Mouse (Mus musculus): ENCODE measurements at regions not wholly inside any gene's neighbourhood (a gene's known extent, or its start where the extent isn't known, plus 50 kb on each side); places are given as distances from the start of the nearest gene placed in this dataset.

DNA sequence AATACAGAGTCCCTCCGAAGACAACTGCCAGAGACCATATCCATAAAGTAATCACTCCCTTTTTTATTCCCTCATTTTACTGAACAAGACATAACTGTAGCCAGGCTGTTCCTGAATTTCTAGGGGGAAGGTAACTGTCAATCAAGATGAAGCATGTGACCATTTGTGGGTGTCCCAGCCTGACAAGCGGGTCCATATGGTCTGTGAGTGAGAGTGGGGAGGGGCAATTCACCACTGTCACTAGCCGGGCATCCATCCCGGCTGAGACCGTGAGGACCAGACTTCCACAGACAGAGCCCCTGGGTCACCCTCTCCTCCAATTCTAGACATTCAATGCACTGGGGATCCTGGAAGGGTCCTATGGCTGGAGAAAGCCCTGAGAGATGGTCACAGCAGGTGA lies 54.6 kb downstream of the Gm11733 start:
- 84% methylated on average over 5 of the region's 5 CpGs for WGBS
- no peak overlapping the region for H3K27ac ChIP-seq (replicated peaks)

DNA sequence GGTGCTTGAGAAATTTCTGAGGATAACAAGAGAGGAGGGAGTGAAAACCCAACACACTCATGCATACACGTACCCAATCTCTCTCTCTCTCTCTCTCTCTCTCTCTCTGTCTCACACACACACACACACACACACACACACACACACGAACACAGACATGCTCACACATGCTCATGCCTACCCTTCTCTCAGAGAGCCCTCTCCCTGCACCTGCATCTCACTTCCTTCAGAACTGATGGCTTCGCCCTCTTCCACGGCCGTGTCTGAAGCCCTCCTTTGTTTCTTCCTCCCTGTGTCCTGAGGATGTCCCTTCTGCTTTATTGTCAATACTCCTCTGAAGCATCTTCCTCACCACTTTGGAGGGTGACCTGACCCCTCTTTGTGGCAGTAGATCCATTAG lies 56.4 kb downstream of the Gm11733 start:
- Histone ChIP-seq H3K36me3 (no peaks in the 10 kb centered on the region), H3K4me2 (replicated peaks) (peak overlapping the region; percentile 7; the same call in 1 of the 2 replicates), H3K27ac (replicated peaks) (peak overlapping the region; percentile 83), H3K9me3 (no peaks in the 10 kb centered on the region), H3K9ac (replicated peaks) (0 out of 2 replicates have a peak overlapping the region, but pooled peaks have one; percentile 43), H3K4me3 (no peak overlapping the region), H3K27me3 (peaks cover 16% of the 10 kb centered on the region), H3K4me1 (peaks cover 36% of the 10 kb centered on the region)
- WGBS, result 23% methylated on average over 5 of the region's 5 CpGs
- ATAC-seq (ENCODE audit: low FRiP score, low read depth), result no peak

More for the DNA sequence above, 54.6 kb downstream of the Gm11733 start:
- no peaks in the 10 kb centered on the region for H3K9me3 ChIP-seq
- H3K9ac ChIP-seq (replicated peaks), result no peak overlapping the region
- no peak overlapping the region for H3K4me3 ChIP-seq
- H3K27me3 ChIP-seq, result peaks cover 15% of the 10 kb centered on the region
- no peak overlapping the region for H3K4me2 ChIP-seq (replicated peaks)
- ATAC-seq (ENCODE audit: low FRiP score, low read depth), result no peak
- H3K36me3 ChIP-seq, result no peaks in the 10 kb centered on the region
- H3K4me1 ChIP-seq, result peaks cover 37% of the 10 kb centered on the region

DNA sequence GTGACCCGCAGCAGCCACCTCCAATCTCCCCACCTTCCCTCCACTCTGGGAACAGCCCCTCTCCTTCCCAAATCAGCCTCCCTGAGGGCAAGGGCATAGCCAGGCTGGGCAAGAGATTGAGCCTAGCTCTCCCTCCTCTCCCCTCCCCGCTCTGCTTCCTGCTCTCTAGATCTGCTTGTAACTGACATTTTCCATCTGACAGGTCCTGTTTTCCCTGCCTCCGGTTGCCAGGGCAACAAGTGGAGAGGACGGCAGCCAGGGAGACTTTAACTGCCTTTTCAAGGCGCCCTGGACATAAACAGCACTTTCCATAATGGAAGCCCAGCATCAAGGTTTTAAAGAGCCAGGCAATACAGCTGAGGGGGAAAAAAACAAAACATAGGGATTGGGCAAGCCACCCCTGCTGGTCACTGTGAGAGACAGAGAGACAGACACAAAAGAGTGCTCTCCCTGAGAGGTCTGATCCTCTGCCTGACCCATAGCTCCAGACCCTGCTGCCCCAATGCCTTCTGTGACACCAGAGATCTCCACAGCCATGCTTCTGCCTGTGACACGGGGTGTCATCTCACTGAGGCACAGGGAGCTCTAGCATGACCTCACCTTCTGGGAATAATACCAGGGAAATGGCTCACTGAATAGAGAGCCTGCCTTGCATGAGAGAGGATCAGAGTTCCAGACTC lies 57.2 kb downstream of the Gm11733 start:
- H3K9ac ChIP-seq (replicated peaks), result peak overlapping the region; percentile 43; the same call in 1 of the 2 replicates
- no peaks in the 10 kb centered on the region for H3K36me3 ChIP-seq
- H3K27ac ChIP-seq (replicated peaks), result peak overlapping the region; percentile 83
- H3K9me3 ChIP-seq, result no peaks in the 10 kb centered on the region
- H3K27me3 ChIP-seq, result peaks cover 23% of the 10 kb centered on the region
- peak; percentile 71 for ATAC-seq (ENCODE audit: low FRiP score, low read depth)
- WGBS, result 4% methylated on average over 6 of the region's 6 CpGs
- H3K4me2 ChIP-seq (replicated peaks), result peak overlapping the region; percentile 8; the same call in 1 of the 2 replicates
- no peak overlapping the region for H3K4me3 ChIP-seq
- H3K4me1 ChIP-seq, result peaks cover 32% of the 10 kb centered on the region

DNA sequence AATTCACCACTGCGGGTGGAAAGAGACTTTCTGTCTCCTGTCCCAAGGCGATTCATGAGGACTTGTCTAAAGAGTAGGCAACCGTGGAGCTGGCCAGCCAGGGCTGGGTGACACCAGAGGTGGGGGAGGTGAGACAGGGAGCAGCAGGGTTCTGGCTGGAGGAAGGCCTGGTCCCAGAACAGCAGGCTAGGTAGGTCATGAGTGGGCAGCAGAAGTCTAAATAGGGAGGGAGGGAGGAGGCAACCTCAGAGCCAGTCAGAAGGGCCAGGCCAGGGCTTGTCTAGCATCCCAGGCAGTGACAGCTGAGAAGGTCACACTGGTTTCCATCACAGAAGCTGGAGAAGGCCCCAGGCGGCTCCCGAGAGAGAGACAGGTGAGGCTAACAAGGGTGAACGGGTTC lies 59.0 kb downstream of the Gm11733 start:
- Histone ChIP-seq H3K9ac (replicated peaks) (no peak overlapping the region), H3K4me3 (no peak overlapping the region), H3K36me3 (no peaks in the 10 kb centered on the region), H3K9me3 (no peaks in the 10 kb centered on the region), H3K27ac (replicated peaks) (peak overlapping the region; percentile 31; the same call in 1 of the 2 replicates), H3K27me3 (peaks cover 30% of the 10 kb centered on the region), H3K4me2 (replicated peaks) (no peak overlapping the region), H3K4me1 (peaks cover 32% of the 10 kb centered on the region)
- 32% methylated on average over 6 of the region's 6 CpGs for WGBS
- no peak for ATAC-seq (ENCODE audit: low FRiP score, low read depth)

DNA sequence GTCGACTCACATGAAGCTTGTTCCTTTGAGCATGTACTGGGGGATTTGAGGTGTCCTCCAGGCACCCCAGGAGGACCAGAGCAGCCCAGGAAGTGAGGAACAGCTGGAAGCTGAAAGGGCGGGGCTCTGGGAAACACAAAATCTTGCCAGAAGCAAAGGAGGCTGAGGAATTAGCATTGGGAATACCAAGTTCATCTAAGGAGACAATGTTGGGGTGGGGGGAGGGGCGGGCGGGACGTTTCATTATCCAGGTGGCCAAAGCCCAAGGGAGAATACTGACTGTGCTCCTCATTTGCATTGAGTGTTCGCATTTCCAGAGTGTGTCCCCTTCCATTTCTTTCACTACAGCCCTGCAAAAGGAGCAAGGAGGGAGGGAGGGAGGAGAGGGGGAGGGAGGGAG lies 60.3 kb downstream of the Gm11733 start:
- H3K9ac ChIP-seq (replicated peaks), result no peak overlapping the region
- no peak for ATAC-seq (ENCODE audit: low FRiP score, low read depth)
- H3K4me3 ChIP-seq, result no peak overlapping the region
- whole genome bisulfite sequencing, result 37% methylated on average over 5 of the region's 6 CpGs
- peaks cover 29% of the 10 kb centered on the region for H3K4me1 ChIP-seq
- no peak overlapping the region for H3K27ac ChIP-seq (replicated peaks)
- peaks cover 30% of the 10 kb centered on the region for H3K27me3 ChIP-seq
- no peak overlapping the region for H3K4me2 ChIP-seq (replicated peaks)
- no peaks in the 10 kb centered on the region for H3K9me3 ChIP-seq
- H3K36me3 ChIP-seq, result no peaks in the 10 kb centered on the region

DNA sequence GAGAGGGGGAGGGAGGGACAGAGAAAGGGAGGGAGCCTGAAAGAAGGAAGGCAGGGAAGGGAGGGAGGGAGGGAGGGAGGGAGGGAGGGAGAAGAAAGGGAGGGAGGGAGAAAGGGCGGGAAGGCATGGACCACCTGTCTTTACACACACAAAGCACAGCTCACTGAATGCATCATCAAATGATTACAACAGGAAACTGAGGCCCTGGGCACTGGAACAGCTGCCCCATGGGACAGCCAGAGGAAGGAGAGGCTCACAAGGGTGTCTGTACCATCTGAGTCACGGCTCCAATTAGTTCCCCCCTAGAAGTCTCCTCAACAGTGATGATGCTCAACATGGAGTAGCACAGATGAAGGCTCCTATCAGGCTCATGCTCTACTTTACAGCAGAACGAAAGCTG lies 60.8 kb downstream of the Gm11733 start:
- WGBS, result 63% methylated on average over 3 of the region's 3 CpGs
- Histone ChIP-seq H3K4me1 (peaks cover 29% of the 10 kb centered on the region), H3K27ac (replicated peaks) (no peak overlapping the region), H3K27me3 (peaks cover 30% of the 10 kb centered on the region), H3K4me3 (no peak overlapping the region), H3K9me3 (no peaks in the 10 kb centered on the region), H3K36me3 (no peaks in the 10 kb centered on the region), H3K9ac (replicated peaks) (no peak overlapping the region), H3K4me2 (replicated peaks) (no peak overlapping the region)
- no peak for ATAC-seq (ENCODE audit: low FRiP score, low read depth)

GRCm38 (mm10) chr11:117551926-117552325 lies 67.8 kb downstream of the Gm11733 start:
- Histone ChIP-seq H3K4me1 (no peaks in the 10 kb centered on the region; the same call in 1 of the 2 replicates), H3K9me3 (no peaks in the 10 kb centered on the region), H3K4me2 (replicated peaks) (no peak overlapping the region), H3K36me3 (no peaks in the 10 kb centered on the region), H3K4me3 (no peak overlapping the region), H3K9ac (replicated peaks) (no peak overlapping the region), H3K27ac (replicated peaks) (no peak overlapping the region), H3K27me3 (peaks cover 2% of the 10 kb centered on the region)
- ATAC-seq (ENCODE audit: low FRiP score, low read depth), result no peak
- 93% methylated on average over 5 of the region's 5 CpGs for WGBS

GRCm38 (mm10) chr11:117552430-117552969 lies 68.3 kb downstream of the Gm11733 start:
- ATAC-seq (ENCODE audit: low FRiP score, low read depth), result no peak
- Histone ChIP-seq H3K4me2 (replicated peaks) (no peak overlapping the region), H3K9me3 (no peaks in the 10 kb centered on the region), H3K4me3 (no peak overlapping the region), H3K9ac (replicated peaks) (no peak overlapping the region), H3K4me1 (no peaks in the 10 kb centered on the region; the same call in 1 of the 2 replicates), H3K27ac (replicated peaks) (no peak overlapping the region), H3K27me3 (no peaks in the 10 kb centered on the region), H3K36me3 (no peaks in the 10 kb centered on the region)
- 89% methylated on average over 8 of the region's 8 CpGs for WGBS

DNA sequence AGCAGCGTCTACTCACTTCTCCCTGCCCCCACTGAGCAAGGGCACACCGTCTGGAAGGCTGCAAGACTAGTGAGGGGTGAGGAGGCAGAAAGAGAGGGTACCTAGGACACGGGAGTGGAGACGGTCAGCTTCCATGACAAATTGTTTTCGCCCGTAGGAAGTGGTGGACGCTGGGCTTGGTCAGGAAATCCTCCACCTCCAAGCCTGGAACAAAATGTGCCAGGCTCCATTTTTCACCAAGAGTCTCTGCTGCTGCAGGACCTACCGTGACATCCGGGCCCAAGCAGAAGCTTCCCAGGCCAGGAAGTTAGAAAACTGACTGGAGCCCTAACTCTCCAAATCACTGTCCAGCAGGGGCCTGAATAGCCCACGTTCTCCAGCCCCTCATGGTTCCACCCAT lies 69.9 kb downstream of the Gm11733 start:
- H3K27me3 ChIP-seq, result no peaks in the 10 kb centered on the region
- no peak overlapping the region for H3K4me3 ChIP-seq
- H3K4me1 ChIP-seq, result no peaks in the 10 kb centered on the region; the same call in 1 of the 2 replicates
- H3K27ac ChIP-seq (replicated peaks), result no peak overlapping the region
- no peak overlapping the region for H3K9ac ChIP-seq (replicated peaks)
- WGBS, result 70% methylated on average over 10 of the region's 10 CpGs
- no peak for ATAC-seq (ENCODE audit: low FRiP score, low read depth)
- no peaks in the 10 kb centered on the region for H3K36me3 ChIP-seq
- H3K4me2 ChIP-seq (replicated peaks), result no peak overlapping the region
- H3K9me3 ChIP-seq, result no peaks in the 10 kb centered on the region

GRCm38 (mm10) chr11:117557474-117558381 lies 73.6 kb downstream of the Gm11733 start:
- Histone ChIP-seq H3K9ac (replicated peaks) (no peak overlapping the region), H3K4me2 (replicated peaks) (no peak overlapping the region), H3K4me1 (no peaks in the 10 kb centered on the region; the same call in 1 of the 2 replicates), H3K9me3 (no peaks in the 10 kb centered on the region), H3K27ac (replicated peaks) (no peak overlapping the region), H3K27me3 (no peaks in the 10 kb centered on the region), H3K36me3 (no peaks in the 10 kb centered on the region), H3K4me3 (no peak overlapping the region)
- no peak for ATAC-seq (ENCODE audit: low FRiP score, low read depth)
- 89% methylated on average over 16 of the region's 16 CpGs for WGBS

DNA sequence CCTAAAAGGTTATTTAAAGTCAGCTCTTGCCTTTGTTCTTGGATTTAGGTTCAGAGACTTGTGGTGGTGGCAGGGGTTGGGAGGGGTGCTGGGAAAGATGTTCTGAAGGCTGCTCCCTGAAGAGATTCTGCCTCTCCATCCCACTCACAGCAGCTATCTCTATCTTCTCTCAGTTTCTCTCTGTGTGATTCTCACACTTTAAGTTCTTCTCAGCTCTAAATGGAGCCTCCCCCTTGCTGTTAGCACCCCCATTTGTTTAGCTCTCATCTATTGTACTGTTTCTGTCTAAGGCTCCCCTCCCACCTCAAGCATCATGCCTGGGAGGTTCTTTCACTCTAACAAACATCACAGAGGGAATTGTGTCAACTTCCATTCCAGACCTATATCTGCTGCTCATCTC lies 75.7 kb downstream of the Gm11733 start:
- H3K27me3 ChIP-seq, result no peaks in the 10 kb centered on the region
- no peak overlapping the region for H3K9ac ChIP-seq (replicated peaks)
- H3K36me3 ChIP-seq, result no peaks in the 10 kb centered on the region
- no peak overlapping the region for H3K27ac ChIP-seq (replicated peaks)
- H3K9me3 ChIP-seq, result 0 out of 2 replicates have a peak, but pooled peaks cover under 1% of the 10 kb centered on the region
- no peaks in the 10 kb centered on the region; the same call in 1 of the 2 replicates for H3K4me1 ChIP-seq
- H3K4me2 ChIP-seq (replicated peaks), result no peak overlapping the region
- H3K4me3 ChIP-seq, result no peak overlapping the region
- no peak for ATAC-seq (ENCODE audit: low FRiP score, low read depth)

Data from midbrain, embryonic 12.5 days (tissue).